Mouse (Mus musculus) thymus, adult 2 months (tissue): ENCODE measurements around the gene Cntn2.

Experiments
- CTCF ChIP-seq: fragments of 200-500 bp; IDR thresholded peaks from 2 replicates; pipeline ENCODE4 v1.5.1; 2012; ENCODE audit warnings: mild to moderate bottlenecking, control low read depth, low read length, moderate library complexity, borderline replicate concordance; ENCODE audit not compliant: control insufficient read depth, poor library complexity, insufficient read depth; ENCODE audit errors: extremely low read depth
- POLR2A ChIP-seq: fragments of 200-500 bp; IDR thresholded peaks from 2 replicates; pipeline ENCODE4 v1.6.1; 2012; ENCODE audit warnings: mild to moderate bottlenecking, low read length, control low read depth, moderate library complexity; ENCODE audit not compliant: control insufficient read depth, poor library complexity, insufficient read depth; ENCODE audit errors: extremely low read depth

- TF ChIP-seq CTCF (no peak), POLR2A (no peak)
Observed at GRCm38 (mm10) chr1:132540701-132541100, 2.4 kb downstream of the Cntn2 start.
